ENCODE assay signal across 8 mouse cellular contexts in genomic region chr5:33142790-33143455, GRCm38 (mm10). TPM values are rescaled to one million over a fixed set of nuclear protein-coding genes. Genes with fewer than 3 reads are reported as not detected.
DNase-seq lines count a peak whose midpoint lies in the region; ATAC-seq and TF ChIP-seq lines count a peak whose summit lies in the region.

No protein-coding gene starts in this region.

- no peak overlapping the region for H3K4me2 ChIP-seq in embryonic facial prominence, embryonic 14.5 days (ENCODE audit: low read depth, low read length)
- 0 out of 2 replicates have a peak overlapping the region, but pooled peaks have one; percentile 9 for H3K4me2 ChIP-seq in kidney, embryonic 16.5 days (replicated peaks; ENCODE audit: low read depth, low read length)
- H3K4me2 ChIP-seq in lung, embryonic 14.5 days, result no peak overlapping the region

- 51% methylated on average over 7 of the region's 7 CpGs for WGBS in embryonic facial prominence, embryonic 14.5 days
- 45% methylated on average over 7 of the region's 7 CpGs for WGBS in kidney, embryonic 16.5 days
- WGBS in lung, embryonic 14.5 days, result 51% methylated on average over 7 of the region's 7 CpGs

- no peak overlapping the region for H3K27ac ChIP-seq in embryonic facial prominence, embryonic 14.5 days (replicated peaks; ENCODE audit: low read depth, low read length)
- H3K27ac ChIP-seq in kidney, embryonic 16.5 days (ENCODE audit: low read length), result no peak overlapping the region
- no peak overlapping the region for H3K27ac ChIP-seq in lung, embryonic 14.5 days (ENCODE audit: low read depth)

- H3K36me3 ChIP-seq in embryonic facial prominence, embryonic 14.5 days (ENCODE audit: control insufficient read depth, insufficient read depth, low read length), result no peaks in the 10 kb centered on the region
- no peaks in the 10 kb centered on the region for H3K36me3 ChIP-seq in kidney, embryonic 16.5 days (ENCODE audit: insufficient read depth, low read length)
- no peaks in the 10 kb centered on the region for H3K36me3 ChIP-seq in lung, embryonic 14.5 days (ENCODE audit: insufficient read depth)

- H3K4me3 ChIP-seq in embryonic facial prominence, embryonic 14.5 days (ENCODE audit: low read depth, low read length), result no peak overlapping the region
- no peak overlapping the region for H3K4me3 ChIP-seq in kidney, embryonic 16.5 days (ENCODE audit: low read length)
- H3K4me3 ChIP-seq in lung, embryonic 14.5 days (ENCODE audit: low read depth, low read length), result no peak overlapping the region

- no peaks in the 10 kb centered on the region for H3K27me3 ChIP-seq in embryonic facial prominence, embryonic 14.5 days (replicated peaks; ENCODE audit: control insufficient read depth, insufficient read depth, low read length)
- H3K27me3 ChIP-seq in kidney, embryonic 16.5 days (ENCODE audit: insufficient read depth, low read length), result peaks cover 2% of the 10 kb centered on the region; the same call in 1 of the 2 replicates
- no peaks in the 10 kb centered on the region for H3K27me3 ChIP-seq in lung, embryonic 14.5 days (ENCODE audit: insufficient read depth, low read length)

- H3K9ac ChIP-seq in embryonic facial prominence, embryonic 14.5 days (ENCODE audit: low read depth, low read length), result no peak overlapping the region
- no peak overlapping the region for H3K9ac ChIP-seq in kidney, embryonic 16.5 days (replicated peaks; ENCODE audit: low read length)
- H3K9ac ChIP-seq in lung, embryonic 14.5 days, result no peak overlapping the region

- TF ChIP-seq CTCF in lung, embryonic 14.5 days (IDR thresholded peaks at IDR 0.05; ENCODE audit: low read depth), result peak; percentile 62

- no peaks in the 10 kb centered on the region for H3K9me3 ChIP-seq in embryonic facial prominence, embryonic 14.5 days (ENCODE audit: control insufficient read depth, low read length)
- no peaks in the 10 kb centered on the region for H3K9me3 ChIP-seq in kidney, embryonic 16.5 days (ENCODE audit: low read length)
- H3K9me3 ChIP-seq in lung, embryonic 14.5 days (ENCODE audit: low read depth, low read length), result no peaks in the 10 kb centered on the region

- DNase-seq in adrenal gland, adult 8-10 months, result peak; percentile 7
- no peak for DNase-seq in adrenal gland, postnatal 25 days
- DNase-seq in urinary bladder, postnatal 14 days (ENCODE audit: low spot score), result peak; percentile 43
- DNase-seq in urinary bladder, adult 2 months (ENCODE audit: low spot score), result no peak
- DNase-seq in embryonic facial prominence, embryonic 14.5 days (ENCODE audit: low spot score), result peak; percentile 73
- peak; percentile 87 for DNase-seq in lung, embryonic 14.5 days
- DNase-seq in thymus, postnatal 25 days, result peak; percentile 21

- H3K4me1 ChIP-seq in embryonic facial prominence, embryonic 14.5 days (ENCODE audit: control insufficient read depth, insufficient read depth, low read length), result no peaks in the 10 kb centered on the region
- 0 out of 2 replicates have a peak, but pooled peaks cover 2% of the 10 kb centered on the region for H3K4me1 ChIP-seq in kidney, embryonic 16.5 days (ENCODE audit: insufficient read depth, low read length)
- H3K4me1 ChIP-seq in lung, embryonic 14.5 days (ENCODE audit: insufficient read depth), result no peaks in the 10 kb centered on the region

- ATAC-seq in embryonic facial prominence, embryonic 14.5 days (ENCODE audit: low read depth), result no peak
- ATAC-seq in kidney, embryonic 16.5 days (ENCODE audit: low FRiP score, low TSS enrichment), result no peak
- no peak for ATAC-seq in lung, embryonic 14.5 days (ENCODE audit: insufficient read depth)

RNA-seq across cellular contexts. Expression of gene Slc5a1, which starts 38.9 kb away (rescaled TPM):
- not detected for total RNA-seq in adrenal gland, adult 8-10 months (2022)
- total RNA-seq in adrenal gland, postnatal 25 days (2021), result not detected in 2 replicates
- polyA plus RNA-seq in urinary bladder, adult 2 months (2012; rRNA removed), result 2.3 and 3.0 TPM in 2 replicates
- polyA plus RNA-seq in embryonic facial prominence, embryonic 14.5 days (2014; fragmentation: Nextera tagmentation; extraction: Ambion mirVana), result 0.30 and 0.89 TPM in 2 replicates
- polyA plus RNA-seq in kidney, embryonic 16.5 days (2015; fragmentation: Nextera tagmentation; extraction: Ambion mirVana), result 18.3 and 20.8 TPM in 2 replicates
- polyA plus RNA-seq in lung, embryonic 14.5 days (2014; fragmentation: Nextera tagmentation; extraction: Ambion mirVana), result 0.07 and 0.20 TPM in 2 replicates

Comparison
In these comparisons a context has a peak if more than half of its experiments do, and no peak if none do; other contexts are left out.
1. DNase-seq: peak in adrenal gland, adult 8-10 months (single experiment), urinary bladder, postnatal 14 days (single experiment), embryonic facial prominence, embryonic 14.5 days (single experiment), lung, embryonic 14.5 days (single experiment) and thymus, postnatal 25 days (single experiment); none in adrenal gland, postnatal 25 days (single experiment) and urinary bladder, adult 2 months (single experiment).